Mouse (Mus musculus) midbrain, embryonic 11.5 days (tissue): ENCODE measurements around the gene Cep112. TPM values are rescaled to one million over a fixed set of nuclear protein-coding genes. Genes with fewer than 3 reads are reported as not detected.
A peak's percentile ranks its signal among the peaks of the same experiment; 100 is the strongest.

Experiments used
- ATAC-seq: fragments of 200-750 bp; cut with Nextera tagmentation; 2 replicates; pipeline ENCODE4 v1.8.0; 2017; ENCODE audit warnings: moderate TSS enrichment, moderate library complexity; ENCODE audit not compliant: low FRiP score
- DNase-seq: peaks from one replicate; pipeline ENCODE4 v3.0.0; 2015; ENCODE audit warnings: low spot score; ENCODE audit errors: missing footprints
- H3K27ac ChIP-seq: fragments of 300-500 bp; sonication (generic); 2 replicates; pipeline ENCODE4 v1.5.1; 2014; ENCODE audit warnings: low read depth, low read length
- H3K27me3 ChIP-seq: fragments of 300-500 bp; sonication (generic); 2 replicates; pipeline ENCODE4 v1.6.1; 2014; ENCODE audit warnings: mild to moderate bottlenecking, low read length, moderate library complexity, mixed read lengths; ENCODE audit not compliant: control insufficient read depth, insufficient read depth
- H3K36me3 ChIP-seq: fragments of 300-500 bp; sonication (generic); 2 replicates; pipeline ENCODE4 v1.6.1; 2014; ENCODE audit warnings: mild to moderate bottlenecking, low read length, moderate library complexity, mixed read lengths; ENCODE audit not compliant: control insufficient read depth, insufficient read depth
- H3K4me1 ChIP-seq: fragments of 300-500 bp; sonication (generic); 2 replicates; pipeline ENCODE4 v1.6.1; 2014; ENCODE audit warnings: low read length; ENCODE audit not compliant: control insufficient read depth, insufficient read depth
- H3K4me2 ChIP-seq: fragments of 300-500 bp; sonication (generic); 2 replicates; pipeline ENCODE4 v1.6.1; 2014; ENCODE audit warnings: mild to moderate bottlenecking, moderate library complexity
- H3K4me3 ChIP-seq: fragments of 300-500 bp; sonication (generic); 2 replicates; pipeline ENCODE4 v1.5.1; 2014; ENCODE audit warnings: low read depth, low read length
- H3K9ac ChIP-seq: fragments of 300-500 bp; sonication (generic); 2 replicates; pipeline ENCODE4 v1.6.1; 2014; ENCODE audit warnings: low read length
- H3K9me3 ChIP-seq: fragments of 300-500 bp; sonication (generic); 2 replicates; pipeline ENCODE4 v1.6.1; 2016; ENCODE audit warnings: low read length; ENCODE audit not compliant: control insufficient read depth
- WGBS: fragments of 180-500 bp; shearing (Covaris S2); extraction: QIAGEN DNeasy Blood & Tissue Kit; methylation state at CpG from one replicate; pipeline ENCODE4 v1.1.7; 2014; 5-methylcytosine and 5-hydroxymethylcytosine counted together
- polyA plus RNA-seq: library from polyadenylated mRNA; unstranded; fragments of >200 nt; fragmentation: Nextera tagmentation; extraction: Ambion mirVana; gene quantifications from 2 replicates; pipeline ENCODE4 v1.2.1, GENCODE M21; 2014

Cep112 gene
- 21.3 and 28.5 TPM in 2 replicates for polyA plus RNA-seq

- Histone ChIP-seq H3K9me3 (no peaks in the 10 kb centered on the region), H3K4me3 (peak within 1 kb of the TSS; percentile 59), H3K27me3 (no peaks in the 10 kb centered on the region), H3K4me1 (peaks cover 10% of the 10 kb centered on the region), H3K27ac (peak within 1 kb of the TSS; percentile 26; the same call in 1 of the 2 replicates), H3K36me3 (no peaks in the 10 kb centered on the region), H3K4me2 (peak within 1 kb of the TSS; percentile 66), H3K9ac (peak within 1 kb of the TSS; percentile 80)
- DNase-seq (peak; percentile 99), ATAC-seq (peak; percentile 97)
- under 1% methylated on average over 55 of the region's 61 CpGs for WGBS
These were observed at the start of gene Cep112 for GRCm38 (mm10) chr11:108424889-108425591. TSS of gene Cep112 (plus strand) at chr11:108425192.

- Histone ChIP-seq H3K4me2 (no peak overlapping the region), H3K4me3 (no peak overlapping the region), H3K27me3 (no peaks in the 10 kb centered on the region), H3K27ac (no peak overlapping the region), H3K9ac (no peak overlapping the region), H3K4me1 (no peaks in the 10 kb centered on the region), H3K36me3 (no peaks in the 10 kb centered on the region), H3K9me3 (no peaks in the 10 kb centered on the region)
- DNase-seq (peak; percentile 66), ATAC-seq (no peak)
- WGBS: 89% methylated on average over 7 of the region's 7 CpGs
These were observed 48.2 kb upstream of the Cep112 start for GRCm38 (mm10) chr11:108376815-108377214.

- Histone ChIP-seq H3K27me3 (no peaks in the 10 kb centered on the region), H3K4me1 (no peaks in the 10 kb centered on the region), H3K4me3 (no peak overlapping the region), H3K27ac (no peak overlapping the region), H3K4me2 (no peak overlapping the region), H3K9me3 (no peaks in the 10 kb centered on the region), H3K36me3 (no peaks in the 10 kb centered on the region), H3K9ac (no peak overlapping the region)
- 45% methylated on average over 19 of the region's 19 CpGs for WGBS
- ATAC-seq (peak; percentile 61; the same call in 1 of the 2 replicates), DNase-seq (peak; percentile 99)
These were observed 47.2 kb upstream of the Cep112 start for GRCm38 (mm10) chr11:108377680-108378362.

GRCm38 (mm10) chr11:108378363-108378751 is 46.6 kb upstream of the Cep112 start:
- Histone ChIP-seq H3K4me2 (no peak overlapping the region), H3K9me3 (no peaks in the 10 kb centered on the region), H3K4me3 (no peak overlapping the region), H3K27me3 (no peaks in the 10 kb centered on the region), H3K4me1 (no peaks in the 10 kb centered on the region), H3K27ac (no peak overlapping the region), H3K36me3 (no peaks in the 10 kb centered on the region), H3K9ac (no peak overlapping the region)
- DNase-seq (no peak), ATAC-seq (no peak)
- 85% methylated on average over 4 of the region's 4 CpGs for WGBS

- ATAC-seq: no peak
These were observed 42.3 kb upstream of the Cep112 start for GRCm38 (mm10) chr11:108382664-108383063.

GRCm38 (mm10) chr11:108384920-108385665 is 39.9 kb upstream of the Cep112 start:
- 67% methylated on average over 4 of the region's 4 CpGs for WGBS
- ATAC-seq (no peak), DNase-seq (no peak)
- Histone ChIP-seq H3K36me3 (no peaks in the 10 kb centered on the region), H3K27me3 (no peaks in the 10 kb centered on the region), H3K9ac (no peak overlapping the region), H3K4me3 (no peak overlapping the region), H3K4me2 (no peak overlapping the region), H3K4me1 (peaks cover 3% of the 10 kb centered on the region; the same call in 1 of the 2 replicates), H3K9me3 (no peaks in the 10 kb centered on the region), H3K27ac (no peak overlapping the region)

More at GRCm38 (mm10) chr11:108382664-108383063, 42.3 kb upstream of the Cep112 start:
- Histone ChIP-seq H3K9ac (no peak overlapping the region), H3K9me3 (no peaks in the 10 kb centered on the region), H3K36me3 (no peaks in the 10 kb centered on the region), H3K27me3 (no peaks in the 10 kb centered on the region), H3K4me2 (no peak overlapping the region), H3K4me1 (peaks cover 3% of the 10 kb centered on the region; the same call in 1 of the 2 replicates), H3K27ac (no peak overlapping the region), H3K4me3 (no peak overlapping the region)
- WGBS: 72% methylated on average over 3 of the region's 3 CpGs
- DNase-seq: peak; percentile 28

GRCm38 (mm10) chr11:108385666-108386024 is 39.3 kb upstream of the Cep112 start:
- H3K27me3 ChIP-seq: no peaks in the 10 kb centered on the region
- no peak overlapping the region for H3K9ac ChIP-seq
- H3K4me2 ChIP-seq: no peak overlapping the region
- H3K4me1 ChIP-seq: peaks cover 3% of the 10 kb centered on the region; the same call in 1 of the 2 replicates
- ATAC-seq (no peak), DNase-seq (no peak)
- H3K9me3 ChIP-seq: no peaks in the 10 kb centered on the region
- H3K36me3 ChIP-seq: no peaks in the 10 kb centered on the region
- no peak overlapping the region for H3K4me3 ChIP-seq
- H3K27ac ChIP-seq: no peak overlapping the region
- 89% methylated on average over 1 of the region's 1 CpGs for WGBS

- Histone ChIP-seq H3K4me3 (no peak overlapping the region), H3K9me3 (no peaks in the 10 kb centered on the region), H3K27me3 (no peaks in the 10 kb centered on the region), H3K27ac (no peak overlapping the region), H3K4me2 (no peak overlapping the region), H3K4me1 (no peaks in the 10 kb centered on the region), H3K9ac (no peak overlapping the region), H3K36me3 (no peaks in the 10 kb centered on the region)
- 94% methylated on average over 9 of the region's 9 CpGs for WGBS
- ATAC-seq: no peak
- DNase-seq: no peak
These were observed 29.9 kb upstream of the Cep112 start for GRCm38 (mm10) chr11:108395061-108395460.
